Mouse (Mus musculus) layer of hippocampus, adult 11-12 months (tissue): ENCODE measurements around the gene Cldnd1.

Source experiments
- DNase-seq: peaks from one replicate; pipeline ENCODE4 v3.0.0; 2022; ENCODE audit warnings: low spot score

The Cldnd1 gene

DNA sequence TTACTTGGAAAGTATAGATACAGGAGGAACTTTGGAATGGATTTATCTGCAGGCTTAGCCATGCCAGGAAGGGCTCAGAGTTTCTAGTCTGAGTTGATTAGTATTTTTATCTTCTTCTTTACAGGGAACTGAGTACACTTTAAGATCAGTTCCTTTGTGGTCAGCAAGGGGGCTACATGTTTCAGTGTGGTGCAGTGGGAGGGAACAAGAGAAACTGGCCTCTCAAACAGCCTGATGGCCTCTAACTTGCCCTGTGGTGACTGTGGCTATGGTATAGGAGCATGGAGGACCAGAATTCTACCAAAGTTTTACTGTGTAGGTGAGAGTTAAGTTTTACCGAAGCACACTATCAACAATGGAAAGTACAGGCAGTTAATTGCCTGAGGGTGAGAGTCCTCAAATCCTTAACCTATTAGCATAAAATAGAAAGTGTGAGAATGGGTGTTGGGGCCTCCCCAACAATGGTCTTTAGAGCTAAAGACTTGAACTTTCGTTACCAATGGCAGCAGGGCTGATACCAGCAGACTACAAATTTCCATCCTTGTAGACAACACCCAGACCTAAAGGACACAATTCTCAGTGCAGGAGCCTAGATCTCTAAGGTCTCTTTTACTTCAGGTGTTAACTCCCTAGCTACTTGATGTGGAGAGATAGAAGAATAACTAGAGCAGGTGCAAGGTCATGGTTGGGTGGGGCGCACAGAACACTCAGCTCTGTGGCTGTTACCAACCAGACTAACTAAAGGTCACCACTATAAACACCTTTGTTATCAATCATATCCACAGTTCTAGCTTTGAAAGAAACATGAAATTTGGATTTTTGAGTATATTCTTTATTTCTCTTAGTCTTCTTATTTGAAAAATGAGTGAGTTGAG is 18.9 kb upstream of the Cldnd1 start:
- no peak for DNase-seq

DNA sequence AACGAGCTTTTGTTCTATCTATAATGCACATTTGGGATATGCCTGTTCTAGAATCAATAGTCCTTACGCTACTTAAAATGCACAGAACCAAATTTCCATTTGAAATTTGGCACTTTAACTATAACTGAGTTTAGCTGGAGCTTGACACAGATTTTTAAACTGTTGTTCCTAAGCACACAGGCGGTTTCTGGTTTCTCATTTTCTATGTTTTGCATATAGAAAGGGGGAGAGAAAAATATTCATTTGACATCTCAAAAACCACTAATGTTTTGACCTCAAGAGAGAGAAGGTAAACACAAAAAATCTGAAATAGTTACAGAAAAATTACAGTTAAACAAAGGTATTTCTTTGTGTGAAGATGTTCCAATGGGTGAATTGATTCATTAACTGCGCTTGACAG is 18.2 kb upstream of the Cldnd1 start:
- DNase-seq, result no peak

DNA sequence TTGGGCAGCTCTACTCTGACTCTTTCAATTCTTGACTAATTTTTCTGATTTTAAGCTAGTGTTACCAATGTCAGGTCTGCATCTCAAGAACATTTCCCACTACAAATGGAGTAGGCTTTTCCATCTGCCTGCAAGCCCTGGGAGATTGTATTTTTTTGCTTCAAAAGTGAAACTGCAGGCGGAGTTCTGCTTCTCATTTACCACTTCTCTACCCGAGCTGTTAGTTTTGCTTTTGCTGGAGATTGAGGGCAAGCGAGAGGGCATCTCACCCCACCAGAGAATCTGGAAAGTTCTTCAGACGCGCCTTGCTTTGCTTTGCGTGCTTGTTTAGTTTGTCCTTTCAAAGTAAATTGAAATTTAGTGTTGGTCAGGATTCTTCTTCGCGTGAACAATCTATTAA is 15.5 kb upstream of the Cldnd1 start:
- no peak for DNase-seq

- no peak for DNase-seq
Observed at GRCm38 (mm10) chr16:58713128-58713527, 14.6 kb upstream of the Cldnd1 start.

GRCm38 (mm10) chr16:58715018-58715417 is 12.7 kb upstream of the Cldnd1 start:
- DNase-seq, result no peak

GRCm38 (mm10) chr16:58718666-58719120 is 9.0 kb upstream of the Cldnd1 start, which contains the start of gene Gpr15:
Gene Gpr15, minus strand, starts transcription at chr16:58719070.
- DNase-seq, result no peak

- no peak for DNase-seq
Observed at GRCm38 (mm10) chr16:58722292-58722691, 5.4 kb upstream of the Cldnd1 start.

DNA sequence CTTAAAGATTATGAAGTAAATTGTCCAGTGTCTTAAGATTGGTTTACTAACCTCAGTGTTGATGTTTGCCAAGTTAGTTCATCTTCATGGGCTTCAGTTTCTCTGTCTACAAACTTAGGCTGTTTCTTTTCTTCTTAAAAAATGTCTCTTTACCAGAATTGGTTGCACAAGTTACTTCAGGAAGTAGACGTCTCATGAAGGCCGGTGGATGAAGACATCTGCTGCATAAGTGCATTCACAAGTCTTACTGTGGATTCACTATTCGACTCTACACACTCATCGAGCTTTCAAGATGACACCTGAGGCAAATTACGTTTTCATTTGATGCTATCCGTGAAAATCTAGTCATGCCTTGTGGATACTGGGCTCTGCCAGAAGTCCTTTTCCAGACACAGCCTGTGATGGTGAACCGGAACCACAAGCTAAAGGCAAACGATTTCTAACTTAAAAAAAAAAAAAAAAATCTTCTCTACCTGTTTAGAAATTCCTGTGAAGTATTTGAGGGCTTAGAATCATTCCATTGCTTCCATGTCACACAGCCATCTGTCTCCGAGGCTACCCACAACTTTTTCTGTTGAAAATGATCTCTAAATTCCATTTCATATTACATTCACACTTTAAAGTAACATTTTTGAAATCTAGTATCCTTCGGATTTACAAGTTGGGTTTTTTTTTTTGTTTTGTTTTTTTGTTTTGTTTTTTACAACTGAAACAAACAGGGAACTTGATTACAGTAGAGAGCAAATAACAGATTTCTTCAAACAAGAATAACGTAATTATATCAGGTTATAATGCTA is 832 bp upstream of the Cldnd1 start:
- no peak for DNase-seq

DNA sequence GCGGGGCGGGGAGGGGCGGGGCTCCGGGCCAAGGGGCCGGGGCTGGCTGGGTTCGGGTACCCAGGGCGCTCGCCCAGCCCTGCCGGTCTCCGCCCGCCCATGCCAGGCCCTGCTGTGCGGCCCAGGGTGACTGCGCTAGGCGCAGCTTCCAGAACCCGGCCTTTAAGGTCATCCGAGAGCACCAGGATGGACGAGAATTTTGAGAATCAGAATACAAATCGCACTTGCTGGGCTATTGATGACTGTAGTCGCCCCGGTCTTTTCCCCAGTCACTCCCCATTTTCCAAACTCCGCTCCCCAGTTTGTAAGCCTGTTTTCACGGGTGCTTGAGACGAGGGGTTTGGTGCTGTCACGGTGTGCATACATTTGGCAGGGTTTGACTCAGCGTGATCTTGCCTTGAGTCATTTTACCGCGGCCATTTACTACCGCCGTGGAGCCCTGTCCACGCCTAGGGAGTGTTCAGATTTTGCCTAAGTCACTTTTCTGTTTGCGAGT is 514 bp downstream of the Cldnd1 start:
- DNase-seq, result no peak

DNA sequence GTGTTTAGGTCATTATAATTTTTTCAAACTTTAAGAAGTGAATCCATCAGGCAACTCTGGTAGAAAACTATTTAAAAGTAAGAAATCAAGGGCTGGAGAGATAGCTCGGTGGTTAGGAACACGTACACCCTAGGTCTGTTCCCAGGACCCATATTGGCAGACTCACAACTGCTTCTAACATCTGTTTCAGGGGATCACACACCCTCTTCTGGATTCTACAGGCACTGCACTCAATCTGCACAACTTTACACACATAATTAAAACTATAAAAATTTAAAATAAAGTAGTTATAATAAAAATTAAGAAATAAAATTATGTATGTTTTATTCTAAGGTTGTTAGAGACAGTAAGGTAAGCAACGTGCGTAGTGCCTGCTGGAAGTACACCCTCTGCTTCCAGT is 10.5 kb downstream of the Cldnd1 start:
- no peak for DNase-seq

DNA sequence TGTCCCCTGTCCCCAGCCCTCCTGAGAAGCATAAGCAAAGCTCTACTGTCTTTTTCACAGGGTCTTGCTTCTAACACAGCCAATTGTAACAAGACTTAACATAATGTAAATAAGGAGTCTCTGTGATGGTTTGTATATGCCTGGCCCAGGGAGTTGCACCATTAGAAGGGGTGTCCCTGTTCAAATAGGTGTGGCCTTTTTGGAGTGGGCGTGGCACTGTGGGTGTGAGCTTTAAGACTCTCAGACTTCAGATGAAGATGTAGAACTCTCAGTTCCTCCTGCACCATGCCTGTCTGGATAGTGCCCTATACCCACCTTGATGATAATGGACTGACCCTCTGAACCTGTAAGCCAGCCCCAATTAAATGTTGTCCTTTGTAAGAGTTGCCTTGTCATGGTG is 11.1 kb downstream of the Cldnd1 start:
- DNase-seq, result no peak

- DNase-seq, result no peak
Observed at GRCm38 (mm10) chr16:58740751-58741150, 13.0 kb downstream of the Cldnd1 start.

- DNase-seq, result no peak
Observed at GRCm38 (mm10) chr16:58746715-58747114, 19.0 kb downstream of the Cldnd1 start.

GRCm38 (mm10) chr16:58751314-58751713 is 23.6 kb downstream of the Cldnd1 start:
- DNase-seq, result no peak

GRCm38 (mm10) chr16:58756191-58756590 is 28.5 kb downstream of the Cldnd1 start:
- no peak for DNase-seq

- no peak for DNase-seq
Observed at GRCm38 (mm10) chr16:58763076-58763475, 35.4 kb downstream of the Cldnd1 start, which contains the start of gene Olfr172. Gene Olfr172, minus strand, starts transcription at chr16:58763176.
